Mouse (Mus musculus): Measurements from ENCODE around the gene Lce1b.

DNA sequence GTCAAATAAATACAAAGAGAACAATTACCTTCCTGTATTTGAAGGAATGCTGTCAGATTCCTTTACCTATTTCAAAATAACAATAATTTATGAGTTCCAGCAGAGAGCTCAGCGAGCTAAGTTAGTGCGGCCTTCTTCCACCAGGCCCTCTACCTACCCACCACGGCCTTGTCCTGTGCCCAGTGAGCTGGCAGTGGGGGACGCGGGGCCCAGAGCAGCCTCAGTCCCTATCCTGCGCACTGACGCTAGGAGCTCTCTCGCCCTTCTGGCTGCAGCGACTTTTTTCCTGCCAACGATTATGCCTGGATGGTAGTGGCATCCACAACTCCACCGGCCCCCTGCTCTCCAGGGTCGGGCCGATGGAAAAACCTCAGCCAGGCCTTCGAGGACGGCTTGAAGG is 16.9 kb downstream of the Lce1b start:
- no peak for TF ChIP-seq E2F4 (IDR thresholded peaks at IDR 0.05; ENCODE audit: insufficient replicate concordance, low read depth, low read length)
- no peak for TF ChIP-seq POLR2A (IDR thresholded peaks at IDR 0.05; ENCODE audit: low read depth, low read length)
- no peak for TF ChIP-seq POLR2AphosphoS2 (IDR thresholded peaks at IDR 0.05; ENCODE audit: low read depth, low read length)
- no peak for TF ChIP-seq CTCF (conservative IDR thresholded peaks at IDR 0.05 in 1 of 2, IDR thresholded peaks at IDR 0.05 in 1 of 2; ENCODE audit: low read depth in 2 of 2, low read length in 2 of 2)
- TF ChIP-seq ZKSCAN1 (IDR thresholded peaks at IDR 0.05; ENCODE audit: borderline replicate concordance, low read depth, low read length) = no peak
- no peak for TF ChIP-seq ZC3H11A (IDR thresholded peaks at IDR 0.05; ENCODE audit: low read depth, low read length)
- TF ChIP-seq EP300 (IDR thresholded peaks at IDR 0.05; ENCODE audit: low read length) = no peak

Data from CH12.LX (cell line).